Mouse (Mus musculus) hindbrain, embryonic 14.5 days (tissue): Measurements from ENCODE around the gene Cnot10. TPM values are rescaled to one million over a fixed set of nuclear protein-coding genes. Genes with fewer than 3 reads are reported as not detected.

Experiments
- ATAC-seq: fragments of 200-750 bp; cut with Nextera tagmentation; 2 replicates; pipeline ENCODE4 v1.8.0; 2017; ENCODE audit warnings: moderate number of reproducible peaks, mild to moderate bottlenecking, moderate TSS enrichment, moderate library complexity; ENCODE audit not compliant: low FRiP score
- DNase-seq: peaks from one replicate; pipeline ENCODE4 v3.0.0-alpha.2; 2015; ENCODE audit warnings: low spot score
- H3K27ac ChIP-seq: fragments of 300-500 bp; sonication (generic); 2 replicates; pipeline ENCODE4 v1.5.1; 2014; ENCODE audit warnings: mild to moderate bottlenecking, moderate library complexity
- H3K27me3 ChIP-seq: fragments of 300-500 bp; sonication (generic); 2 replicates; pipeline ENCODE4 v1.6.1; 2014; ENCODE audit warnings: mild to moderate bottlenecking, low read length, mixed read lengths; ENCODE audit not compliant: control insufficient read depth, insufficient read depth
- H3K36me3 ChIP-seq: fragments of 300-500 bp; sonication (generic); replicated peaks from 2 replicates; pipeline ENCODE4 v1.6.1; 2014; ENCODE audit not compliant: control insufficient read depth, insufficient read depth
- H3K4me1 ChIP-seq: fragments of 300-500 bp; sonication (generic); replicated peaks from 2 replicates; pipeline ENCODE4 v1.6.1; 2014; ENCODE audit warnings: antibody characterized with exemption, low read length, mixed read lengths; ENCODE audit not compliant: control insufficient read depth, insufficient read depth
- H3K4me2 ChIP-seq: fragments of 300-500 bp; sonication (generic); replicated peaks from 2 replicates; pipeline ENCODE4 v1.6.1; 2014; ENCODE audit warnings: mild to moderate bottlenecking, moderate library complexity
- H3K4me3 ChIP-seq: fragments of 300-500 bp; sonication (generic); replicated peaks from 2 replicates; pipeline ENCODE4 v1.5.1; 2014; ENCODE audit warnings: mild to moderate bottlenecking, low read length
- H3K9ac ChIP-seq: fragments of 300-500 bp; sonication (generic); 2 replicates; pipeline ENCODE4 v1.6.1; 2014
- H3K9me3 ChIP-seq: fragments of 300-500 bp; sonication (generic); 2 replicates; pipeline ENCODE4 v1.6.1; 2016; ENCODE audit warnings: low read length; ENCODE audit not compliant: control insufficient read depth
- WGBS: fragments of 180-500 bp; shearing (Covaris S2); extraction: QIAGEN DNeasy Blood & Tissue Kit; methylation state at CpG from one replicate; pipeline ENCODE4 v1.1.7; 2014; 5-methylcytosine and 5-hydroxymethylcytosine counted together
- polyA plus RNA-seq: library from polyadenylated mRNA; unstranded; fragments of >200 nt; fragmentation: Nextera tagmentation; extraction: Ambion mirVana; gene quantifications from 2 replicates; pipeline ENCODE4 v1.2.1, GENCODE M21; 2014

Gene Cnot10
- polyA plus RNA-seq, 1 experiment from 2014 or later = 51.2 TPM

DNA sequence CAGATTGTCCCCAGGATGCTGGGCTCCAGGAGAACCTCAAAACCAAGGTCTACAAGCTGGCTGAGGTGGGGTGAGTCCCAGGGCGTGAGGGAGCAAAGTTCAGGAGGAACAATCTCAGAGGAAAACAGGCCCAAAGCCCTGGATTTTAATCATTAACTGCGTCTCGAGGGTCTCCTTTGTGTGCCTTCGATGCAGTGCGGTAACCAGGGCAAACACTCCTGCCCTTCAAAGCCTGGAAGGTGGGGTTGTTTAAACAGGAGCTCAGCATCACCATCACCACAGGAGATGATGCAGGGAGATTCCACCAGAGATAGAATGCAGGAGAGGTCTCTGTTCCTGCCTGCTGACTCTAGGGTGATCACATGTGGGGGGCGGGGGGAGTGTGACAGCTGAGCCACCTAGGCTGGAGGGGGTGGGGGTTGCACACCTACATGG is 92.3 kb downstream of the Cnot10 start:
- Histone ChIP-seq H3K36me3 (no peaks in the 10 kb centered on the region), H3K27ac (no peak overlapping the region), H3K4me1 (peaks cover 6% of the 10 kb centered on the region), H3K9me3 (no peaks in the 10 kb centered on the region), H3K4me3 (no peak overlapping the region), H3K9ac (no peak overlapping the region), H3K27me3 (no peaks in the 10 kb centered on the region), H3K4me2 (no peak overlapping the region)
- no peak for ATAC-seq
- DNase-seq = no peak
- whole genome bisulfite sequencing = 36% methylated on average over 6 of the region's 6 CpGs

DNA sequence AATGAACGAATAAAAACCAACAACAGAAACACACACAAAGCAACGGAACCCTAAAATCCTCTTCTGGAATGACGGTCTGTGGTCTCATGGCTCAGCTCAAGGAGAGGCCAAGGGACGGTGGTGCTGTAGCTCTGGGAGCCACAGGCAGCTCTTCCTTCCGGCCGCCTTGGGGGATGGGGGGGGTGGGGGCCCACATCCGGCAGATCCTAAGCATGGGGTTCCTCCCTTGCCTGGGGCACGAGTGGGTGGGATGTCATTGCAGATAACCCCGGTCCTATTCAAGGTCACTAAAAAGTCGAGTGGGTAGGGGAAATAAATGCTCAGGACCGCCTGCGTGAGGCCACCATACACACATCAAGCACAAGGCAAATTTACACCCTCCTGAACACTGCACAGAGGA is 93.2 kb downstream of the Cnot10 start:
- 72% methylated on average over 12 of the region's 12 CpGs for WGBS
- no peak overlapping the region for H3K27ac ChIP-seq
- ATAC-seq (no peak), DNase-seq (no peak)
- H3K9ac ChIP-seq = no peak overlapping the region
- H3K4me2 ChIP-seq = no peak overlapping the region
- no peaks in the 10 kb centered on the region for H3K27me3 ChIP-seq
- H3K9me3 ChIP-seq = no peaks in the 10 kb centered on the region
- H3K4me3 ChIP-seq = no peak overlapping the region
- peaks cover 6% of the 10 kb centered on the region for H3K4me1 ChIP-seq
- H3K36me3 ChIP-seq = no peaks in the 10 kb centered on the region

DNA sequence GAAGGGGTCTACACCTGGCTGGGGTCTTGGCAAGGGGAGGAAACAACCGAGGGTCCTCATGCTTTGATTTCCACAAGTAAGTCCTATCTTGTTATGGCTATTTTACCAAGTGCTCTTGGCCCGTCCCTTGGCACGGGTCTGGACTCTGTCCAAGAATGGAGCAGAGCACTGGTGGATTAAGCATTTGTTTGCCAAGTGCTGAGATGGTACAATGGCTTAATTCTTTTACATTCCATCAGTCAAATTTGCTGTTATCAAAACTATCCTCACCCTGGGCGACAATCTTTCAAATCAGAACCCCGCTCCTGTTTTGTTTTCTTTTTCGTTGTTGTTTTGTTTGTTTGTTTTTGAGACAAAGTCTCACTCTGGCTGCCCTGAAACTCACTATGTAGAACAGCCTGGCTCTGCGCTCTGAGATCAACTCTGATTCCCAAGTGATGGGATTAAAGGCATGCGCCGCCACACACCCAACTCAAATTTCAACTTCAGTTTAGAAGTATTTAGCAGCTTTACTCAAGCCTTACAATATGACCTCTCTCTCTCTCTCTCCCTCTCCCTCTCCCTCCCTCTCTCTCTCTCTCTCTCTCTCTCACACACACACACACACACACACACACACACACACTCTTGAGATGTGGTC is 95.1 kb downstream of the Cnot10 start:
- H3K9me3 ChIP-seq = no peaks in the 10 kb centered on the region
- WGBS = 55% methylated on average over 9 of the region's 9 CpGs
- no peak overlapping the region for H3K9ac ChIP-seq
- H3K4me1 ChIP-seq = peaks cover 6% of the 10 kb centered on the region
- H3K4me3 ChIP-seq = no peak overlapping the region
- H3K36me3 ChIP-seq = no peaks in the 10 kb centered on the region
- no peak overlapping the region for H3K27ac ChIP-seq
- DNase-seq (no peak), ATAC-seq (no peak)
- no peaks in the 10 kb centered on the region for H3K27me3 ChIP-seq
- no peak overlapping the region for H3K4me2 ChIP-seq

DNA sequence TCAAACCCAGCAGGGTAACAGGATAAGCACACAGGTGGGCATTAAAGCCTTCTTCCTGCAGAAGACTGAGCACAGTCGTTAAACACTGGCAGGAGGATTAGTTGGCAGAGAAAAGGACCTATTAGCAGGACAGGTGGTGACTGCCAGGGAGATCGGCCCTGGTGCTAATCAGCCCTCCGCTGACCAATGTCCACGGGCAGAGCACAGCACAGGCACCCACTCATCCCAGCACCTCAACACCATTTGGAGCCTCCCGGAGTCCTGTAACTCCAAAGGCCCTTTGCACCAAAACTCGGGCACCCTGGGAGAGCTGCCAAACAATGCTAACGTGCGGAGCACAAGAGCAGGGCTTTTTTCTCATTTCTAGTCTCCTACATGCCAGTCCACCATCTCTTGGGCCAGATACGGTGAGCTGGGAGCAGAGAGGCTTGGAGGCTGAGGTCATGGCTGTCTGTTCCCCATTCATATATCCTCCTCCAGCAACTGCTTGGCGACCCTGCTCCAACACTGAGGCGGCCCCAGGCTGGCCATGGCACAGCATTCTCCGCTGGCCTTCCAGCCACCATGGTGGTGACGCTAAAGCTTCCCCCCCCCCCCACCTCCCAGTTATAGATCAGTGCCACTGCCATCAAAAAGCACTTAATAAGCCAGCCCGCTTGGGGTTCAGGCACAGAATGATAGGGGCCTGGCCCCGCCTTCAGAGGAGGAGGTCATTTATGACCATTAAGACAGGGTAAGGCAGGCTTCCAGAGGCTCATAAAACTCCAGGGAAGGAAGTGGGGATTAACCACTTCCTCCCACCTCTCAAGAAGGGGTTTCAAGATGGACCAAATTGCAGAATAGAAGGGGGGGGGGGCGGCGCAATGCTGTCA is 95.9 kb downstream of the Cnot10 start:
- no peaks in the 10 kb centered on the region for H3K27me3 ChIP-seq
- H3K4me1 ChIP-seq = peaks cover 6% of the 10 kb centered on the region
- no peak overlapping the region for H3K4me2 ChIP-seq
- ATAC-seq (no peak), DNase-seq (no peak)
- H3K9me3 ChIP-seq = no peaks in the 10 kb centered on the region
- WGBS = 63% methylated on average over 17 of the region's 17 CpGs
- no peak overlapping the region for H3K27ac ChIP-seq
- H3K36me3 ChIP-seq = no peaks in the 10 kb centered on the region
- H3K9ac ChIP-seq = no peak overlapping the region
- H3K4me3 ChIP-seq = no peak overlapping the region

DNA sequence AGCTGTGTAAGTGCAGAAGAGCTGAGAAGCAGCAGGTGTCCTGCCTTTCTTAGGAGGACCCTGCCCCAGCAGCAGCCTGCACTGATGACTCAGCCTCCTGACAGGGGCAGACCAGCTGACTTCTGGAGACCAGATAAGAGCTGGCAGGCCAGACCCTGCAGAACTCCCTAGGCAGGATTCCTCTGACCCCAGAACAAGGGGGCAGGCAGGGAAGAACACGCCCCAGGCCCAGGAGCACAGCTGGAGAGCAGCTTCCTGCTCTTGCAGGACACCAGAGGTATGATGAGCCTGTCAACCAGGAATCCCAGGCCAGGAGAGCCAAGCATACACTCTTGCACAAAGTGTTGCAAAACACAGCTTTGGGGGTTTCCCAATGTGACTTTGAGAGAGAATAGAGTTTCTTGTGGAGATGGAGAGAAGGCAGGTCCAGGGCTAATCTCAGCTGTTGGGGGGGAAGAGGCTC is 98.7 kb downstream of the Cnot10 start:
- H3K36me3 ChIP-seq = no peaks in the 10 kb centered on the region
- 19% methylated on average over 1 of the region's 1 CpGs for WGBS
- no peaks in the 10 kb centered on the region for H3K9me3 ChIP-seq
- ATAC-seq = no peak
- no peak overlapping the region for H3K4me3 ChIP-seq
- no peak overlapping the region for H3K4me2 ChIP-seq
- no peak overlapping the region for H3K9ac ChIP-seq
- H3K4me1 ChIP-seq = no peaks in the 10 kb centered on the region
- H3K27ac ChIP-seq = no peak overlapping the region
- H3K27me3 ChIP-seq = no peaks in the 10 kb centered on the region
- DNase-seq = no peak

DNA sequence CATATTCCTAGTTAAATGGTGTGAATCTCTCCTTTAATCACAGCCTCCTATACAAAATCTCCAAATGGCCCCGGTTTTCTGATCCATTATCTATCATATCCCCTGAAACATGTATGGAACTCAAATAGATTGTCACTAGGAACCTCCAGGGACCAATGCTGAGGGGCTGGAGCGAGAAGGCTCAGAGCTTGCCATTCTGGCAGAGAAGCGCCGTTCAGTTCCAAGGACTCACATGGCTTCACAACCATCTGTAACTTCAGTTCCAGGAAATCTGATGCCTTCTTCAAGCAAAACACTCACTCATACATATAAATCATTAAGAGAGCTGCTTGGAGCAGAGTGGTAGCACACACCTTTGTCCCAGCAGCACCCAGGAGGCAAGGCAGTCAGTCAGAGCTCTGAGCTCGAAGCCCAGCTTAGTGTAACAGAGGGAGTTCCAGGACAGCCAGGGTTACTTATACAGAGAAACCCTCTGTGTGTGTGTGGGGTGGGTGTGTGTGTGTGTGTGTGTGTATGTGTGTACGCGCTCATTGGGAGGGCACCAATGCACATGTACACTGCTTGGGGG is 100.9 kb downstream of the Cnot10 start:
- H3K27ac ChIP-seq = no peak overlapping the region
- H3K4me3 ChIP-seq = no peak overlapping the region
- no peaks in the 10 kb centered on the region for H3K9me3 ChIP-seq
- no peaks in the 10 kb centered on the region for H3K4me1 ChIP-seq
- 63% methylated on average over 7 of the region's 7 CpGs for WGBS
- no peak overlapping the region for H3K9ac ChIP-seq
- ATAC-seq = no peak
- H3K27me3 ChIP-seq = no peaks in the 10 kb centered on the region
- H3K36me3 ChIP-seq = no peaks in the 10 kb centered on the region
- no peak for DNase-seq
- H3K4me2 ChIP-seq = no peak overlapping the region

DNA sequence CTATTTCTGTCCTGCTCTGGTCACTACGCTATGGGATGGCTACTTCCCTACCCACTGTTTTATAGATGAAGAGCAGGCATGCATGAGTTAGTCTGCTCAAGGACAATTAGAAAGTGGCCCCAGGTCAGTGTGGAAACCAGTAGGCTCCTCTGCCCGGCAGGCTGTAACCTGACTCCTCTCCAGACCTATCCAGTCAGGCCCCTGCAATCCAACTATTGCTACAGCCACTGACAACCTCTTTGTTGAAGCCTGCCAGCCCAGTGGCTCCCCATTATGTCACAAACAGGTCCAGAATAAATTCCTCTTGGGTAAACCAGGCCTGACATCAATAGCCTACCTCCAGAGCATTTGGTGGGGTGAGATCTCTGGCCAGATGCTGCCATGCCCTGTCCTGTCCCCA is 103.4 kb downstream of the Cnot10 start:
- no peaks in the 10 kb centered on the region for H3K36me3 ChIP-seq
- DNase-seq = no peak
- 22% methylated on average over 2 of the region's 2 CpGs for WGBS

More for the DNA sequence above, 103.4 kb downstream of the Cnot10 start:
- no peak overlapping the region for H3K9ac ChIP-seq
- no peak overlapping the region for H3K27ac ChIP-seq
- no peak overlapping the region for H3K4me2 ChIP-seq
- ATAC-seq = no peak
- no peaks in the 10 kb centered on the region for H3K4me1 ChIP-seq
- no peak overlapping the region for H3K4me3 ChIP-seq
- no peaks in the 10 kb centered on the region for H3K27me3 ChIP-seq
- H3K9me3 ChIP-seq = no peaks in the 10 kb centered on the region

Other genes with a start within 250 kb of the Cnot10 start
- 30.7 and 31.6 TPM in 2 replicates for gene Crtap, start 249.5 kb downstream of the Cnot10 start, polyA plus RNA-seq
- gene Glb1, start 239.1 kb downstream of the Cnot10 start, polyA plus RNA-seq = 36.2 and 38.9 TPM in 2 replicates
- gene Tmppe, start 239.1 kb downstream of the Cnot10 start, polyA plus RNA-seq = 3.9 and 4.0 TPM in 2 replicates
- gene Ccr4, start 135.3 kb downstream of the Cnot10 start, polyA plus RNA-seq = not detected in 2 replicates
- gene C130032M10Rik, start 124.5 kb downstream of the Cnot10 start, polyA plus RNA-seq = not detected in 2 replicates
- gene Trim71, start 75.8 kb downstream of the Cnot10 start, polyA plus RNA-seq = 0.29 and 0.31 TPM in 2 replicates
- 87.6 and 107 TPM in 2 replicates for gene Dync1li1, start 48.6 kb upstream of the Cnot10 start, polyA plus RNA-seq
- gene Cmtm6, start 90.9 kb upstream of the Cnot10 start, polyA plus RNA-seq = 21.2 and 21.8 TPM in 2 replicates
- gene Cmtm7, start 141.7 kb upstream of the Cnot10 start, polyA plus RNA-seq = 11.9 and 13.7 TPM in 2 replicates
- 10.1 and 14.3 TPM in 2 replicates for gene Cmtm8, start 204.0 kb upstream of the Cnot10 start, polyA plus RNA-seq